Mouse (Mus musculus) heart, embryonic 15.5 days (tissue): ENCODE results near the gene Zdhhc5. TPM values are rescaled to one million over a fixed set of nuclear protein-coding genes. Genes with fewer than 3 reads are reported as not detected.

Experiments used
- ATAC-seq: fragments of 200-750 bp; cut with Nextera tagmentation; replicated peaks from 2 replicates; pipeline ENCODE4 v1.8.0; 2017; ENCODE audit warnings: low read depth, moderate TSS enrichment; ENCODE audit not compliant: insufficient number of reproducible peaks, insufficient read depth, low FRiP score
- H3K27ac ChIP-seq: fragments of 300-500 bp; sonication (generic); 2 replicates; pipeline ENCODE4 v1.5.1; 2015; ENCODE audit warnings: mild to moderate bottlenecking, inconsistent platforms
- H3K27me3 ChIP-seq: fragments of 300-500 bp; sonication (generic); 2 replicates; pipeline ENCODE4 v1.6.1; 2015; ENCODE audit warnings: inconsistent platforms
- H3K36me3 ChIP-seq: fragments of 300-500 bp; sonication (generic); 2 replicates; pipeline ENCODE4 v1.6.1; 2015; ENCODE audit warnings: mild to moderate bottlenecking, inconsistent platforms
- H3K4me1 ChIP-seq: fragments of 300-500 bp; sonication (generic); replicated peaks from 2 replicates; pipeline ENCODE4 v1.6.1; 2015; ENCODE audit warnings: inconsistent platforms
- H3K4me2 ChIP-seq: fragments of 300-500 bp; sonication (generic); 2 replicates; pipeline ENCODE4 v1.6.1; 2015; ENCODE audit warnings: inconsistent platforms, mild to moderate bottlenecking, moderate library complexity
- H3K4me3 ChIP-seq: fragments of 300-500 bp; sonication (generic); 2 replicates; pipeline ENCODE4 v1.5.1; 2015; ENCODE audit warnings: mild to moderate bottlenecking, inconsistent platforms
- H3K9ac ChIP-seq: fragments of 300-500 bp; sonication (generic); 2 replicates; pipeline ENCODE4 v1.6.1; 2015; ENCODE audit warnings: mild to moderate bottlenecking, inconsistent platforms
- H3K9me3 ChIP-seq: fragments of 300-500 bp; sonication (generic); replicated peaks from 2 replicates; pipeline ENCODE4 v1.6.1; 2016; ENCODE audit warnings: inconsistent platforms
- WGBS: fragments of 180-500 bp; shearing (Covaris S2); methylation state at CpG from one replicate; pipeline ENCODE4 v1.1.7; 2015; ENCODE audit warnings: mixed read lengths; 5-methylcytosine and 5-hydroxymethylcytosine counted together
- polyA plus RNA-seq: library from polyadenylated mRNA; unstranded; fragments of >200 nt; fragmentation: Nextera tagmentation; extraction: Ambion mirVana; gene quantifications from 2 replicates; pipeline ENCODE4 v1.2.1, GENCODE M21; 2015

The Zdhhc5 gene
- polyA plus RNA-seq, 1 experiment from 2014 or later = 20.2 TPM

GRCm38 (mm10) chr2:84743561-84743960 is 28.6 kb upstream of the Zdhhc5 start, which contains the start of gene Gm19426:
Gm19426 (minus strand) TSS chr2:84743655.
- peak; percentile 94 for ATAC-seq
- H3K4me3 ChIP-seq = peak within 1 kb of the TSS; percentile 95
- WGBS = under 1% methylated on average over 25 of the region's 25 CpGs
- H3K4me1 ChIP-seq = peaks cover 39% of the 10 kb centered on the region
- H3K9ac ChIP-seq = peak within 1 kb of the TSS; percentile 99
- no peaks in the 10 kb centered on the region for H3K9me3 ChIP-seq
- H3K36me3 ChIP-seq = no peaks in the 10 kb centered on the region
- no peaks in the 10 kb centered on the region for H3K27me3 ChIP-seq
- peak within 1 kb of the TSS; percentile 100 for H3K27ac ChIP-seq
- peak within 1 kb of the TSS; percentile 91 for H3K4me2 ChIP-seq

DNA sequence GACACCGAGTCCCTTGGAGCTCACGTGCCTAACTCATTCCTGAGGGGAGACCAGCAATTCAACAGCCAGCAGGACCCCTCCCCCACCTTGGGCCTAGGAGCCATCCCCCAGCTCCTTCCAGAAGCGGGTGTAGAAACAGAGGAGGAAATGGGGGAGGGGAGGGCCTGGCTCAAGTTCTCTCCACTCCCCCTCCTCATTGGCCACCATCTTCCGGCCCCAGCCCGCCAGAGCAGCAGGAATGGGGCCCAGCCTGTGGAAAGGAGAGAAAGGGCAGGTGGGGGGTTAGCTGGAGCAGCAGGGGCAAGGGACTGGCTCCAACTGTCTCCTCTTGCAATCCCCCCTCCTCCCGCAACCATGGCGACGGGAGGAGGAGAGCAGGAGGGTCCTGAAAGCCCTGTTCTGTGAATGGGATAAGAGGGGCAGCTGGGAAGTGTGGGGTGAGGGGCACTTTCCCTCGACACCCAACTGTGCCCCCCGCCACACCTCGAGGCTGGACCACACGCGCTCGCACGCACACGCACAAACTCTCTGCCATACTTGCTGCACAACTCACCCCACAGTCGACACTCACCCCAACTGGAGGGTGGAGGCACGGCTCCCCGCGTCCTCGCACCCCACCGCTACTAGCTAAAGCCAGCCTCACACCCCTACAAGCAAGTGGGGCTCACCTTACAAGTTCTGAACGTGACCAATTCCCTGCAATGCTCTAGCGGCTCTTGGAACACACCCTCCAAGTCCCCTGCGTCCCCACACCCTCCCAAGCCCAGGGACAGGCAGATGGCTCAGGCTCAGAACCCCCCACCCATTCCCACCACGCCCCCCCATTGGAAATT is 27.7 kb upstream of the Zdhhc5 start:
- Histone ChIP-seq H3K27me3 (no peaks in the 10 kb centered on the region), H3K36me3 (no peaks in the 10 kb centered on the region), H3K4me3 (peak overlapping the region; percentile 95), H3K9ac (peak overlapping the region; percentile 99), H3K27ac (peak overlapping the region; percentile 100), H3K4me2 (peak overlapping the region; percentile 91), H3K9me3 (no peaks in the 10 kb centered on the region), H3K4me1 (peaks cover 48% of the 10 kb centered on the region)
- 0% methylated on average over 25 of the region's 26 CpGs for WGBS
- peak; percentile 27 for ATAC-seq

GRCm38 (mm10) chr2:84741841-84742450 is 27.0 kb upstream of the Zdhhc5 start:
- H3K9ac ChIP-seq = peak overlapping the region; percentile 99
- WGBS = 6% methylated on average over 5 of the region's 5 CpGs
- H3K9me3 ChIP-seq = no peaks in the 10 kb centered on the region
- no peaks in the 10 kb centered on the region for H3K36me3 ChIP-seq
- peaks cover 55% of the 10 kb centered on the region for H3K4me1 ChIP-seq
- H3K27me3 ChIP-seq = no peaks in the 10 kb centered on the region
- peak overlapping the region; percentile 91 for H3K4me2 ChIP-seq
- ATAC-seq = no peak
- peak overlapping the region; percentile 95 for H3K4me3 ChIP-seq
- peak overlapping the region; percentile 100 for H3K27ac ChIP-seq

DNA sequence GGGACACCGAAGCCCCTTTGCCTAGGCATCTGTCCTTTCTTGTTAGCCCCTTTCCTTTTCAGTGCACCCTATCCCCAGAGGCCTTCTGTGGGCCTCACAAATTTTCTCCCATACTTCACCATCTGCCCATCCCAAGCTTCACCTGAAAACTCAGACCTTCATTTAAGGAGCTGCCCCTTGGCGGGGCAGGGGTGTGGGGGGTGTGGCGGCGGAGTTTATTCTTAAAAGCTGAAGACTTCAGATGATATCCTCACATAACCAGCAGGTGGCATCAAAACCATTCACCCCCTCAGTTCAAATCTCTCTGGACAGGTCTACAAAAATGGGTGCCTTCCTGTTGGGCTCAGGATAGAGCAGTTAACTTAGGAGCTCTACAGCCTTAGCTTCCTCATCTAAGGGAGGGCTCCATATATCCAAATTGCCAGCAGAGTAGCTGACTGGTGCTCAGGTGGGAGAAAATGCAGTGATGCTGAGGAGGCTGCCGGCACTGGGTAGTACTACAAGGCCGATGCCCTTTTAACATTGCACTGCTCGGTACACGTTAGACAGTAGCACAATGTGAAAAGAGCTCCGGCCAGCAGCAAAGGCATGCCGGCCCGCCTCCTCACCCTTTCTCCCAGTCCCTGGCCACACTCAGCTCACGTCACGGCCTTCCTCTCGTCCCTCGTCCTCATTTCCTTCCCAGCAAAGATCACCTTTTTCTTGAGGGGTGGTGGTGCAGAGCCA is 25.8 kb upstream of the Zdhhc5 start:
- Histone ChIP-seq H3K9me3 (no peaks in the 10 kb centered on the region), H3K4me1 (peaks cover 67% of the 10 kb centered on the region), H3K27me3 (0 out of 2 replicates have a peak, but pooled peaks cover 7% of the 10 kb centered on the region), H3K27ac (peak overlapping the region; percentile 100), H3K36me3 (no peaks in the 10 kb centered on the region), H3K4me3 (peak overlapping the region; percentile 18; the same call in 1 of the 2 replicates), H3K9ac (0 out of 2 replicates have a peak overlapping the region, but pooled peaks have one; percentile 8), H3K4me2 (peak overlapping the region; percentile 91)
- 71% methylated on average over 15 of the region's 15 CpGs for WGBS
- ATAC-seq = no peak

- H3K9ac ChIP-seq = peak overlapping the region; percentile 19; the same call in 1 of the 2 replicates
- no peaks in the 10 kb centered on the region for H3K9me3 ChIP-seq
- H3K4me2 ChIP-seq = peak overlapping the region; percentile 61
- H3K36me3 ChIP-seq = no peaks in the 10 kb centered on the region
- peaks cover 84% of the 10 kb centered on the region for H3K4me1 ChIP-seq
- no peak for ATAC-seq
- peak overlapping the region; percentile 30 for H3K4me3 ChIP-seq
- H3K27ac ChIP-seq = peak overlapping the region; percentile 28
- peaks cover 17% of the 10 kb centered on the region; the same call in 1 of the 2 replicates for H3K27me3 ChIP-seq
- 3% methylated on average over 12 of the region's 12 CpGs for WGBS
These were observed 23.4 kb upstream of the Zdhhc5 start for GRCm38 (mm10) chr2:84738271-84738911.

DNA sequence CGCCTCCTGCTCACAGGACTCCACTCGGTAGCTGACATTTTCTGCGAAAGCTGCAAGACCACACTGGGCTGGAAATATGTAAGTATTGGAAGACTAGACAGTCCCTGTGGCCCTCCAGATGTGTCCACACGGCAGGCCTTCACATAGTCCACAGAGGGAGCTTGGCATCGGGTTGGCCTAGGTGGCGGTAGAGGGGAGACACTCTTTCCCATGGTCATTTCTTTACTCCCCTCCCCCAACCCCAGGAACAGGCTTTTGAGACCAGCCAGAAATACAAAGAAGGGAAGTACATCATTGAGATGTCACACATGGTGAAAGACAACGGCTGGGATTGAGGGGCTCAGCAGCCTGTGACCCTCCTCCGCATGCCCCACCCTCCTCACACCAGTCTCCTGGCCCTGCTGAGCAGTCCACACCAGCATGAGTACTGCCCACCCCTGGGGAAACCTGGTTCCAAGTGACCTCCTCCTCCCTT is 22.5 kb upstream of the Zdhhc5 start:
- H3K4me1 ChIP-seq = peaks cover 82% of the 10 kb centered on the region
- H3K4me3 ChIP-seq = no peak overlapping the region
- H3K27me3 ChIP-seq = peaks cover 17% of the 10 kb centered on the region; the same call in 1 of the 2 replicates
- no peak overlapping the region for H3K9ac ChIP-seq
- peak; percentile 23; the same call in 1 of the 2 replicates for ATAC-seq
- H3K9me3 ChIP-seq = no peaks in the 10 kb centered on the region
- WGBS = 6% methylated on average over 8 of the region's 8 CpGs
- H3K4me2 ChIP-seq = peak overlapping the region; percentile 61
- H3K27ac ChIP-seq = peak overlapping the region; percentile 28; the same call in 1 of the 2 replicates
- H3K36me3 ChIP-seq = no peaks in the 10 kb centered on the region

DNA sequence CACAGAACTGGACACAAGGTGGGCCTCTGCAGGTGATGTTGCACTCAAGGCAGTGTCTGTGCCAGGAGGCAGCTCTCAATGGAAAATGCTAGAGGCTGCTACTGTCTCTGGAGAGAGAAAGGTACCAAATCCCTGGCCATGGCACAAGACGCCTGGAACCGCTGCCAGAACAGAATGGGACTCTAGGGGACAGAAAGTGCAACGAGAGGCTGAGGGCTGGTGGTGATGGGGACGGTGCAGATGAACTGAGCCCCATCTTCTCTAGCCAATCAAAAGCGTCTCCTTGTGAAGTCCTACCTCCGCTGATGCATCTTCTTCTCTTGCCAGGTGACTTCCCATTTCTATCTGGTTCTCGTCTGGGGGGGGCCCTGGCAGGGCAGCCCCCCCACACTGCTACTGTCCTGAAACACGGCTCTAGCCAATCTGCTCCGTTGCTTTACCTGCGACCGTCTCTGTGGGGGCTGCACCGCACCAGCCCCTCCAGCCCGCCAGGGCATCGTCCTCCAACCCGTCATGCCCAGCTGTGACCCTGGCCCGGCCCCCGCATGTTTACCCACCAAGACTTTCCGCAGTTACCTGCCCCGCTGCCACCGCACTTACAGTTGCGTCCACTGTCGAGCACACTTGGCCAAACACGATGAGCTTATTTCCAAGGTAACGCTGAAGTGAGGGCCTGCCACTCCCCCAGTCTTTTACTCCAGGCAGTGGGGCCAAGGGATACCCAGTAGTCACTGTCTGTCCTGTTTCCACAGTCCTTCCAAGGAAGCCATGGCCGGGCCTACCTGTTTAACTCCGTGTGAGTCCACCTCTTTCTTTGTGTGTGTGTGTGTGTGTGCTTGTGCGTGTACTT is 21.6 kb upstream of the Zdhhc5 start:
- Histone ChIP-seq H3K4me3 (peak overlapping the region; percentile 6; the same call in 1 of the 2 replicates), H3K27ac (no peak overlapping the region), H3K36me3 (no peaks in the 10 kb centered on the region), H3K4me1 (peaks cover 73% of the 10 kb centered on the region), H3K9ac (no peak overlapping the region), H3K4me2 (peak overlapping the region; percentile 61), H3K9me3 (no peaks in the 10 kb centered on the region), H3K27me3 (peaks cover 17% of the 10 kb centered on the region; the same call in 1 of the 2 replicates)
- ATAC-seq = no peak
- 9% methylated on average over 27 of the region's 27 CpGs for WGBS

DNA sequence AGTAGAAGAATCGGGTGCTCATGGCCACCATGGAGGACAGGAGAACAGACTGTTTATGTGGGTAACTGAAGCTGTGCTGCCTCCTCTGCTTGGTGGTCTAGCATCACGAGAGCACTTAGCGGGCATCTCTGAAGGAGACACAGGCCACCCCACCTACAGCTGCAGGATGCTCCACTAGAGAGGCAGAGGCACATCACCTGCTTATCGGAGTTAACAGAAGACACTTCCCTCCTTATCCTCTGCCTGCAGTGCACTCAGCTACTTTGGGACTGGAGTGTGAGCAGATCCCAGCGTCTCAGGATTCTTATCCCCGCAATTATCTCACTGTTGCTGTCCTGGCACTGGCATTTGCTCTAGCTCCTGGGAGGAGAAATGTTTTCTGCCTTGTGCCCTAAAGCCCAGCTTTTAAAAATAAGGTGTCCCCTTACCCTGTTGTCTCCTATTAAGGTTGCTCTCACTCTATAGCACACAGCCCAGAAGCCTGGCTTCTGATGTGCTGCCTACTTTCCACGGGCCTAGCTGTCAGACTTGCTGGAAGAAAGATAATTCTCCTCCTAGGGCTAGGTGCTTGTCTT is 20.5 kb upstream of the Zdhhc5 start:
- Histone ChIP-seq H3K27ac (no peak overlapping the region), H3K4me3 (peak overlapping the region; percentile 49), H3K27me3 (peaks cover 17% of the 10 kb centered on the region; the same call in 1 of the 2 replicates), H3K9me3 (no peaks in the 10 kb centered on the region), H3K4me1 (peaks cover 62% of the 10 kb centered on the region), H3K36me3 (no peaks in the 10 kb centered on the region), H3K9ac (no peak overlapping the region), H3K4me2 (peak overlapping the region; percentile 64)
- WGBS = 8% methylated on average over 7 of the region's 7 CpGs
- no peak for ATAC-seq

GRCm38 (mm10) chr2:84734919-84735318 is 19.9 kb upstream of the Zdhhc5 start:
- Histone ChIP-seq H3K4me1 (peaks cover 58% of the 10 kb centered on the region), H3K36me3 (no peaks in the 10 kb centered on the region), H3K9ac (no peak overlapping the region), H3K27me3 (peaks cover 17% of the 10 kb centered on the region; the same call in 1 of the 2 replicates), H3K4me2 (peak overlapping the region; percentile 64), H3K4me3 (peak overlapping the region; percentile 49), H3K9me3 (no peaks in the 10 kb centered on the region), H3K27ac (no peak overlapping the region)
- WGBS = 2% methylated on average over 2 of the region's 2 CpGs
- no peak for ATAC-seq
